Mouse (Mus musculus): ENCODE measurements at regions not wholly inside any gene's neighbourhood (a gene's known extent, or its start where the extent isn't known, plus 50 kb on each side); places are given as distances from the start of the nearest gene placed in this dataset.
A peak's percentile ranks its signal among the peaks of the same experiment; 100 is the strongest.

DNA sequence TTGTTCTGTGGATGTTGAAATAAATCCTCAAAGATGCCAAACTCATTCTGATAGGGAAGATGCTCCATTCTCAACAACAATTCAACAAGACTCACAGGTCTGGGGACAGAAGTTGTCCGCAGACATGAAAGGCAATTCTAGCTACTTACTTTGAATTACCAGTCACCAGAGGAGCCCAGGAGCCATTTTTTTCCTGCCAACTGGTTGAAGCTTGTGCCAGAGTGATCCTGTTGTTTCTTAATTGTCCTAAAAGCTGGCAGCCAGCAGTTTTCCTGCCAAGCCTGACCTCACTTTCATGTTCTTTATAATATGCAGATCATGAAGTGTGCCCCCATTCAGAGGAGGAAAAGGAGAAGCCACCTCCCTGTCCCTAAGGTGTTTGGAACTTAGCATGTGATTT is 110.0 kb upstream of the Ankrd1 start:
- no peak for DNase-seq (ENCODE audit: low read depth, low spot score)

DNA sequence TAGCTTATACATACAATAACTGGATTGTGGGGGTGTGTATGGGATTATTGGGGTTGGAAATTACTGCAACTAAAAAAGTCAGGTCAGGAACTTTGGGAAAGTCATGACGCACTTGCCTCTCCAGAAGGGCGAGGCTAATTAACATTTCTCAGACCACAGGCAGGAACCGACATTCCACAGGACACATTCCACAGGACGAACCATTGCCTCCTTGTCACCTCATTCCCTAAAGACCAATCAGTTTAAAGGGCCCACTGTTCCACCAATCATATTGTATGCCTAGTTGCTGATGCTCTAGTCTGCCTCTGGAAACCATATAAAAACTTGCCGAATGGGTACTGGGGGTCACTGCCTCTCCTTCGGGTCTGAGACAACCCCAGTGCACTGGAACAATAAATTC is 113.0 kb upstream of the Pcgf5 start:
- peak; percentile 94 for DNase-seq (ENCODE audit: low read depth, low spot score)

DNA sequence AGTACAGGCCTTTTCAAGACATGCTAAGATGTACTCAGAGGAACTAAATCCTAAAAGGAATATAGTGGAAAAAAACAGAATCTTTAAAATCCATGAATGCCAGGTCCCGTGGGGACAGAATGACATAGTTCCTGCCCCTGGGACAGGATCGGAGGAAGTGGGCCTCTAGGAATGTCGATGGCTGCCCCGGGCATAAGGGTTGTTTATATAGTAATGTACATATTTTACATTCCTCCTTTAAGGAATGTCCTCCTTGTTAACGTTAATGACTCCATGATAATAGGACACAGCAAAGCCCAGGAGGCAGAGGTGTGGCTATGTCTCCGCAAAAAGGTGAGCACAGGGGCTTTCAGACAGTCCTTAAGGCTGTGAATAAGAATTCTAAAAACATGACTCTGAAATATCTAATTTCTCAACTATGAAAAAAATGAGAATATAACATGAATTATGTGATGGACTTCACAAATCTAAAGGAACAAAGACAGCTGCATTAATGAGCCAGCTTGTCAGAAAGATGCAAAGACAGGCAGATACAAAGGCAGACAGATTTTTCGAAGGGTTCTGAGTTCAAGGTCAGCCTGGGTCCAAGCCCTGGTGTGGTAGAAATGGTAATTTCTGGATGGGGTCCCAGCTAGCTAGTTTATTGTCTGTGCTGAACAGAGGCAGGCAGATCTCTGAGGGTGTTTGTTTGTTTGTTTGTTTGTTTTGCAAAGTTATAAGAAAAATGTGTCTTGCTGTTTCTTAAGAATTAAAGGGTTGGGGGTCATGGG is 111.3 kb upstream of the Pcgf5 start:
- peak; percentile 90 for DNase-seq (ENCODE audit: low read depth, low spot score)

DNA sequence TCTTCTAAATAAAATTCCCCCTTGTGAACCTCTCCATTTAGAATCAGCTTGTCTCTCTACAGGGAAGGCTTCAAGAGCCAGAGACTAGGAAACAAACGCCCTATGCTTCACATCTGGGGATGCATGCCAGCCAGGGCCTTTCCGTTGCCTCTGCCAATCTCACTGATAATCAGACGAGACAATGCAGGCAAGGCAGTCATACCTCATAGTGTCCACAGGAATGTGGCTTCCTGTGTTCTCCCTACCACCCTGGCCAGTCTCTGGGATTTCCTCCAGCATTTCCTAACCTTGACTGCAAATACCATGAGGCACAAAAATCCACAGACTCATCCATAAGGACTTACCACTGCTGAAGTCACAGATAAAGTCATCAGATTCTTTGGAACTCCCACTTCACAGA is 110.4 kb upstream of the Pcgf5 start:
- DNase-seq (ENCODE audit: low read depth, low spot score), result peak; percentile 16

DNA sequence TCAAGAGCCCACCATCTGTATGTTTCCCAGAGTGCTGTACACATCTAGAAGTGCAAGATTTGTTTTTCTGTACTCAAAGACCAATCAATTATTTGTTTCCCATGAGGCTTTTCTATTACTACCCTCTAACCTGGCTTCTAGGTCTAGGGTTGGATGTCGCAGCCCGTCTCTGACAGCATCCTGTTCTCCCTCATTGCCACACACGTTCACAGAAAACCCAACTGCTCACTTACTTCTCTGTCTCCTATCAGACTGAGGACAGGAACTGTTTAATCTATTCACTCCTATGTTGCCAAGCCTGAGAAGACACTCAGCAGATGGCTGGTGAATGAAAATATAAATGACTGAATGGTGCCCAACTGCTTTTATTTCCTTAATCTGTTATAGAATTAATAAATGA is 109.6 kb upstream of the Pcgf5 start:
- no peak for DNase-seq (ENCODE audit: low read depth, low spot score)

DNA sequence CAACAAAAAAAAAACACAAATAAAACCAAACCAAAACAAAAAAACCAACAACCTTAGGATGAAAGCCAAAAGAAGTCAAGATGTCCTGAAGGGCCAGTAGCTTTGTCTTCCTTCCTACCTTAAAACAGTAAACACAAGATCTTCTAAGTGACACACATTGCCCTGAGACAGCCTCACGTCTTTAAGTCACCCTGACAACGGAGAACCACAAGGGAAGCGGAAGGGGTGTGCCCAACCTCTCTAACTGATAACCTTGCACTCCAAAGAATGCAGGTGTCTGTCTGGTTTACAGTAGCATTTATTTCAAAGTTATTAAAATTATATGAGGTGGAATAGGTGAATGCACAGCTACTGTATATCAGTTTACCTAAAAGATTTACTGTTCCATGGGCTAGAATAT is 105.7 kb upstream of the Pcgf5 start:
- DNase-seq (ENCODE audit: low read depth, low spot score), result peak; percentile 54

DNA sequence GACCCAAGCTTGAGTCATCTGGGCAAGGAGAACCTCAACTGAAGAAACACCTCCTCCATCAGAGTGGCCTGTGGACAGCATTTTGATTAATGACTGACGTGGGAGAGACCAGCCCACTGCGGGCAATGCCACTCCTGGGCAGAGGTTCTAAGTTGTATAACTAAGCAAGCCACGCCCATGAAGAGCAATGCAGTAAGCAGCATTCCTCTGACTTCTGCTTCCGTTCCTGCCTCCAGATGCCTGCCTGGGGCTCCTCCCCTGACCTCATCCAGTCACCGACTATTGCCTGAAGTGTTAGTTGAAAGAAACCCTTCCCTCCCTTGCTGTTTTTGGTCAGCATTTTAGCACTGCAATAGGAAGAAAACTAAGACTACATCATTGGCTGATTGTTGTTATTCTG is 105.2 kb upstream of the Pcgf5 start:
- DNase-seq (ENCODE audit: low read depth, low spot score), result peak; percentile 90

DNA sequence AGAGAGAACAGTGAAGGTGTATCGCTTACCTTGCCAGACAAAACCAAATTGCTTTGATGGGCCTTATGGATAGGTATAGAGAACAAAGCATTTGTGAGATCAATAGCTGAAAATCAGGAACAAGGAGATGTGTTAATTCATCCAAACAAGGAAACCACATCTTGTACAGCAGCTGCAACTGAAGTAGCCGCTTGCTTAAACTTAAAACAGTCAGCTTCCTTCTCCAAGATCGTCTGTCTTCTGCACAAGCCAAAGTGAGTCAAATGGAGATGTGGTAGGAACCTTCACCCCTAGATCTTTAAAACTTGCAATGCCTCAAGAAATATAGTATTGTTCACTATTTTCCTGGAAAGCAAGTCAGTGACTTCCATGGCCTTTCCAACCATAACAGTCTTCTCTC is 95.6 kb upstream of the Pcgf5 start:
- DNase-seq (ENCODE audit: low read depth, low spot score), result no peak

DNA sequence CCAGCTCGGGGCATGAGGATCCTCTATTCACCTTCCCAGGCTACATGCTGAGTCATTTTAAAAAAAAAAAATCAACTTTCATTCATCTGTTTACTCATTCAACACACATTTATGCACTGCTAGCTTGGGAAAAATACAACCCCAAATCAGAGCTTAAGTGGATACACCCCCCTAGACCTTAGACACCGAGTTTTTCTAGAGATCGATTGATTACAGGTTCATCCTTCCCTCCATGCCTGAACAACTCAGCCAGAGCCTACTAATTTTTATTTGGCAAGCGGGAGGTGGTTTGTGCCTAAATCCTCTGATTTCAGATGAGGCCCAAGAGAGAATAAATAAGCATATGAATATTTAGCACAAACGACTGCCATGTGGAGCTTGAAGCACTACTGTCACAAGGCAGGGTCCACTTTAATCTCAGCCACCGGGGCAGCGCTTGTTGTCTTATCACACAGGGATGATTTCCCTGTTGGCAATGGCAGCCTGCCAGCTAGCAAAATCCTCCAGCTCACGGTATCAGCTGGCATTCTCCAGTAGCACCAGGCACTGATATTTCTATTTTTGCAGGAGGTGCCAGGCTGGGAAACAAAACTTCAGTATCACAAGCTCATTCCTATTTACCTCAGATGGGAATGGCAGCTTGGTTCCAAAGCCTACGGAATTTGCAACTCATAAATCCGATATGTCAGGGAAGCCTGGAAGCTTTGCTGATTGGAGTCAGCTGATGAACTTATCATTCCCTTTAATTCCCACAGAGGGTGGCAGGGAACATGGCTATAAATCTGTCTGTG is 90.2 kb upstream of the Pcgf5 start:
- no peak for DNase-seq (ENCODE audit: low read depth, low spot score)

DNA sequence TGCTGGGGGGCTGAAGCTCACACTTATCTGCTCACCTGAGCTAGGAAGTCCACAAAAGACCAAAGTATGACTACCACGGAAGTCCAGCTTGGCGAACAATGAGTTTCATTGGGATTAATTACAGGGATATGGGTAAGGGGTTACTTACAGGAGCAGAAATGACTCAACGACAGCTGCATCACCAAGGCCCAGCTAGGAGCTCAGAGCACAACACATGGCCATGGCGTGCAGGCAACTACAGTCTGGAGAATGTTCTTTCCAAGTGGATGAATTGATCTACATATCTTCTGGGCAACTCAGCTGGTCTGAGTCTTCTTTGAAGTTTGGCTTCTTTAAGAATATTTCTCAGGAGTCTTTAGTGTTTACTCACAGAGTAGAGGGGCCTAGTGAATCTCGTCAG is 86.3 kb upstream of the Pcgf5 start:
- DNase-seq (ENCODE audit: low read depth, low spot score), result no peak

DNA sequence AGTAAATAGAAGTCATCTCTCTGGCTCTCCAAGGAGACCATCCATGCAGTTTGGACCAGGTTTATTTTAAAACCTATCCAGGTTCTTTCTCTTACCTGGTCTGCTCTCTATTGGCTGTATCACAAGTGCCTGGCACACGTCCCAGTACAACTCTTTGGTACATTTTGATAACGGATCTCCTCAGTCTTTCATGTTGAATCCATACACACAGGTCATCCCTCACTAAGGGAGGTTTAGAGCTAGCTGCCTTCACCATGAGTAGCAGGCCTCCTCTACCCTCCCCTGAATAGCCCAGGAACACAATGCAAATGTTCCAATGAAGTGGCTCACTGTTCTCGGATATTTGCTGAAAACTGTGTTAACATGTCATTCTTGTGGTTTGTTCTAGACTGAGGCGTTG is 84.2 kb upstream of the Pcgf5 start:
- DNase-seq (ENCODE audit: low read depth, low spot score), result no peak

DNA sequence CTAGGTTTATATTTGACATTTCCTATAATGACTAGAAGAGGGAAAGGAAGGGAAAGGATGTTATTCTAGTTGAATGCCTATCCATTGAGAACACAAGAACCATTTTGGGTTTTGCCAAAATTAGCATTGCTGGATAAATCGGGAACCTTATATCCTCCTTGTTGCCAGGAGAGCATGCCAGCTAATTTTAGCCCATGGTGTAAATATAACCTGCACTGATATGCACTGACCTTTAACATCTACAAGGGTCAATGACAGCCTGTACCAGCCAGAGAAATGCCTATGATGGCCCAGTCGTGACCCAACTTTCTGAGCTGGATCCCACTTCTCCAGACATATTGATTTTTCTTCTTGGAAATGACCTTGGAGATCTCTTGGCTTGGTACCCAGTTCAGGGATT is 83.7 kb upstream of the Pcgf5 start:
- DNase-seq (ENCODE audit: low read depth, low spot score), result no peak

DNA sequence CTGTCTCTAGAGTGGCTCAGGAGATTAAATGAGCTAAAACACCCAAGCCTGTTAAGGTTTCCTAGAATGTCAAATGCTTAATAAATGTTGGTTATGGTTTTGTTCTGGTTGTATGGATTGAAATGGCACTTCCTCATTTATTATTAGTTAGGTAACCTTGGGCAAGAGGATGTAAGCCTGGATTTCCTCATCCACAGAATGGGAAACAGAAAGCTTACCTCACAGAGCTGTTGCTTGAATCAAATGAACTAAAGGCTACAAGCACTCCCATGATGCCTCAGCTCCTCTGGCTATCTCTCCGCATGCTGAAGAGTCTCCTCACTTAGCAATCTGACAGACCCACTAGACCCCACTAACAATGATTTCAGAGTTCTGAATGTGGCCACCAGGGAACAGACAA is 82.8 kb upstream of the Pcgf5 start:
- DNase-seq (ENCODE audit: low read depth, low spot score), result no peak

DNA sequence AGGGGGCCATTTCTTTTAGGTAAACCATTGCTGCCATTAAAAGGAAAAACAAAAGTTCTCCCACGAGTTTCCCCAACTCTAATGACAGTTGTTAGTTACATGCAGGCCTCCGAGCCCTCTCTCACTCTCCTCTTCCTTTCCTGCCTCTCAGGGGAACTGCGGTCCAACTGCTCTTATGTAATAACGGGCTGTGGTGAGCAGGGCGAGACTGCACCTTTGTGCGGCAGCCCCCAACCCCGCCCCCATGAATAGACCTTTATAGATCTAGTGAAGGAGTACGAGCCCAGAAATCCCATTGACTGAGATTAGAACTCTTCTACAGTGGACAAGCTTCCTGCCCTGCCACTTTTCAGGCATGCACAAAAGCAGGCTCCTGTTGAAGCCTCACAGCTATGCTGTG is 81.8 kb upstream of the Pcgf5 start:
- no peak for DNase-seq (ENCODE audit: low read depth, low spot score)

DNA sequence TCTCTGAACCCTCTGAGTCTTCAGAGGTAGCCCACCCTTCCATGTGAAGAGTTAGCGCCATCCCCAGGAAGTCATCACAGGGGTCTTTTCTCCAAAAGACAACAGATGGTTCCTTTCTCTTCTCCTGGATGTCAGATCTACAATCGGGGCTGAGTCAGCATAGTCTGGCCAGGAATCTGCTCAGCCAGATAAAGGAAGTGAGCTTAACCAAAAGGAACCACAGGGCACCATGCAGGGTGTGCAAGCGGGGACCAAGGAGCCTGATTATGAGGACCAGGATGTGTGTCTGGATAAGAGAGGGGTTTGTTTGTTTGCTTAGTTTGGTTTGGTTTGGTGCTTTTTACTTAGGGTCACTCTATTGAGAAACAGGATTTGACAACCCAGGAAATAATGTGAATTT is 74.6 kb upstream of the Pcgf5 start:
- no peak for DNase-seq (ENCODE audit: low read depth, low spot score)

DNA sequence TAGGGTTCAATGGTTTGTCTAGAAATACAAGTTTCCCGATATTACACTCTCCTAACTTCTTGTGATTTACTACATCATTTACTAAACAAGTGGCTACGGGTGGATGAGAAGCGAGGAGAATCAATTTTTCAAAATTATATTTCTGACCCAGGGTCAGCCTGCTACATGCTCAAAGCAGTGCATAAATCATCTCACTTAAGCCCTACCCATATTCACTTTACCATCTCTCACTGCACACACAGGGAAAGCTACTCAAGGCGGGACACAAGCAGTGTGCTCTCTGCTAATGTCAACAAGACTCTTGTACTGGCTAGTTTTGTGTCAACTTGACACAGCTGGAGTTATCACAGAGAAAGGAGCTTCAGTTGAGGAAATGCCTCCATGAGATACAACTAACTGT is 62.6 kb upstream of the Pcgf5 start:
- DNase-seq (ENCODE audit: low read depth, low spot score), result no peak

DNA sequence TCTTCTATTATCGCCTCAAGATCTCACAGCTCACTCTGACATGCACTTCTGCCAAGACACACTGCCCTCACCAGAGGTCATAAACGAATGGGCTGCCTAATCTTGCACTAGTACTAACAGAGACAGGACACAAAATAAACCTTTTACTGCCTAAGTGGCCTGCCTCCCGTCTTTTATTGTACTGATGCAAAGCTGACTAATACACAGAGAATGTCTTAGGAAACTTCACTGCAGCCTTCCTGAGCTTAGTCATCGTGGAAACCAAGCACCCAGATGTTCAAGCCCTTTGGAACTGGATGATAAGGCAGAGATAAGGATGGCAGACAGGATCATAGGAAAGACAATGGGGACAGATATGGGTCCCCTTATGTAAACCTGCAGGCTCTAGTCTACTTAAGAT is 57.3 kb upstream of the Pcgf5 start:
- no peak for DNase-seq (ENCODE audit: low read depth, low spot score)

DNA sequence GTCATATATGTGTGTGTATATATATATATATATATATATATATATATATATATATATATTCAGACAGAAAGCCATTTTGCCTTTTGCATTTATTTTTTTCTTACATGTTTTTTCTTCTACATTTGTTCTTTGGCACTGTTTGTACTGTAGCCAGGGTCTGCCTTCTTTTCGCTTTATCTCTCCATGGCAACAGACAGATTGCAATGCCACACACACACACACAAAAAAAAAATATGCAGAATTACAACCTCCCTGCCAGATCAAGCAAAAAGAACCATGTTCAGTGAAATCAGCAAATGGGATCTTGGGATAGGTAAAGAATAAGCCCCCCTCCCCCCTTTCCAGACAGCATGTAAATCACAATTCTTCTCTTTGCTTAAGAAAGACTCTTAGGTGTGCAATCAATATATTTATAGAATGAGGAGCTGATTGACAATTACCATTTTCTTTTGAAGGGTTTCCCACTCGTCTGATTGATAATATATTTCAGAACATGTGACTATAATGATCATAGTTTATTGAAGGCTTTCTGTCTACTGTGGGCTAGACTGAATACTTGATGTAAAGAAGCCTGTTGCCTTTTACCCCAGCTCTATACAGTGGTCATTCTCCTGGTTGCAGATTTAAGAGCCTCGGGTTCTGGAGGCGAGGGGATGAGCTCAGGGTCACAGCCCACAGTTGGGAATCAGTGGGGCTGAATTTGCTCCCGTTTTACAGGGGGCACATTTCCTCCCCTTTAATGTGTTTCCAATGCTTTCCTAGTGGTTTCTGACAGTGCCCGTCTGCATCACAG is 54.7 kb upstream of the Pcgf5 start:
- DNase-seq (ENCODE audit: low read depth, low spot score), result no peak

All from R1 (cell line).